Mouse (Mus musculus): ENCODE results near the gene Snap91. TPM values are rescaled to one million over a fixed set of nuclear protein-coding genes. Genes with fewer than 3 reads are reported as not detected.

The Snap91 gene
- polyA plus RNA-seq, 1 experiment from 2014 or later: 0.15 TPM

DNA sequence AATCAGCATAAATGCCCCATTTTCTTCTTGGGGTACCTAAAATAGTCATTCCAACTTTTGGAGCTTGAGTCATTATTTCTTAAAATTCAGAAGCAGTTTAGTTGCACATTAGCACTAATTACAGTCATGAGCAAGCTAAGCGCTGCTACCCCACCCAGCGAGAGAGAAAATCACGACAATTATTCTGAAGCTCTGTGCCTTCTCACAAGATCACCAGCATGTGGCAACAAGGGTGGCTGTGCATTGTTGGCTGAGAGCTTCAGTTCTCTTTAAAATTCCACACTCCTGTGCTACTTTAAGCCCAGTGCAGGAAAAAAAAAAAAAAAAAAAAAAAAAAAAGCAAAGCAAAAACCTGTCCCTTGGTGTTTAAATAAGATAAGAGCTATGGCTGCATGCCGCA lies 22.4 kb downstream of the Snap91 start:
- Histone ChIP-seq H3K36me3 (no peaks in the 10 kb centered on the region), H3K9me3 (replicated peaks) (no peaks in the 10 kb centered on the region; the same call in 1 of the 2 replicates), H3K9ac (no peak overlapping the region), H3K4me2 (no peak overlapping the region), H3K27me3 (no peaks in the 10 kb centered on the region), H3K27ac (no peak overlapping the region), H3K4me3 (replicated peaks) (no peak overlapping the region), H3K4me1 (replicated peaks) (no peaks in the 10 kb centered on the region)
- ATAC-seq (ENCODE audit: low read depth) (no peak), DNase-seq (no peak)
- 69% methylated on average over 4 of the region's 4 CpGs for WGBS (ENCODE audit: insufficient replicate concordance)

DNA sequence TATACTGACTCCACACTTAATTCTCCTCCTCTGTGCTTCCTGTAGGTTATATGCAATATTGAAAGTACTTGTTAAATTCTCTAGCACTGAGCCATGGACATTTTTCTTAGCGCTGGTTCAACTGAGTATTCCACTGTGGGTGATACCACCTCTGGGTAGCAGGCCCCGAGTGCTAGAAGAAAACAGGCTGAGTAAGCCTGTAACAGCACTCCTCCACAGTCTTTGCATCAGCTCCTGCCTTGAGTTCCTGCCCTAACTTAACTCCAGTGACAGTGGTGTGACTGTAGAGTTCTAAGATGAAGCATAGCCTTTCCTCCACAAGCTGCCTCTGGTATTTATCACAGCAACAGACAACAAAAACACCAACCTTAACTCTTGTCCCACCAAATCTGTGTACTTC lies 22.8 kb downstream of the Snap91 start:
- DNase-seq: no peak
- no peaks in the 10 kb centered on the region for H3K4me1 ChIP-seq (replicated peaks)
- H3K27ac ChIP-seq: no peak overlapping the region
- H3K9me3 ChIP-seq (replicated peaks): no peaks in the 10 kb centered on the region; the same call in 1 of the 2 replicates
- ATAC-seq (ENCODE audit: low read depth): no peak
- no peak overlapping the region for H3K4me3 ChIP-seq (replicated peaks)
- no peaks in the 10 kb centered on the region for H3K36me3 ChIP-seq
- WGBS (ENCODE audit: insufficient replicate concordance): 70% methylated on average over 2 of the region's 2 CpGs
- no peak overlapping the region for H3K4me2 ChIP-seq
- no peaks in the 10 kb centered on the region for H3K27me3 ChIP-seq
- H3K9ac ChIP-seq: no peak overlapping the region

DNA sequence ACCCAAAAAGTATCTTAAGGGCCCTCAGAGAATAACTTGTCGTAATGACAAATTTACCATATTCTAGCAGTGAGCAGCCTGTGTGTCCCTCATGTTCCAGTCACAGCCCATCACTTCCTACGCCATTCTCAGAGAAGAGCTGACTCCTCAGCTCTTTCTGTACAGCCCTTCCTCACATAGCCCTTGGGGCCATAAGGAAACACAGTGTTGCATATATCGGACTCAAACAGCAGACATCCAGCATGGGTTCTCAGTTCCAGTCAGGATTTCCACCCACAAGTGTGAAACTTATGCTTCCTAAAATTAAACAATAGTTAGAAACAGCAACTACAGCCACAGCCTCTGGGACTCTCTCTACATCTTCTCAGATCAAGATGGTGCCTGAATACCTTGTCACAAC lies 27.6 kb downstream of the Snap91 start:
- H3K27ac ChIP-seq: no peak overlapping the region
- no peaks in the 10 kb centered on the region for H3K36me3 ChIP-seq
- H3K4me2 ChIP-seq: no peak overlapping the region
- 70% methylated on average over 3 of the region's 3 CpGs for WGBS (ENCODE audit: insufficient replicate concordance)
- H3K9me3 ChIP-seq (replicated peaks): no peaks in the 10 kb centered on the region; the same call in 1 of the 2 replicates
- DNase-seq: no peak
- H3K9ac ChIP-seq: no peak overlapping the region
- no peak overlapping the region for H3K4me3 ChIP-seq (replicated peaks)
- no peaks in the 10 kb centered on the region for H3K27me3 ChIP-seq
- no peak for ATAC-seq (ENCODE audit: low read depth)
- no peaks in the 10 kb centered on the region for H3K4me1 ChIP-seq (replicated peaks)

DNA sequence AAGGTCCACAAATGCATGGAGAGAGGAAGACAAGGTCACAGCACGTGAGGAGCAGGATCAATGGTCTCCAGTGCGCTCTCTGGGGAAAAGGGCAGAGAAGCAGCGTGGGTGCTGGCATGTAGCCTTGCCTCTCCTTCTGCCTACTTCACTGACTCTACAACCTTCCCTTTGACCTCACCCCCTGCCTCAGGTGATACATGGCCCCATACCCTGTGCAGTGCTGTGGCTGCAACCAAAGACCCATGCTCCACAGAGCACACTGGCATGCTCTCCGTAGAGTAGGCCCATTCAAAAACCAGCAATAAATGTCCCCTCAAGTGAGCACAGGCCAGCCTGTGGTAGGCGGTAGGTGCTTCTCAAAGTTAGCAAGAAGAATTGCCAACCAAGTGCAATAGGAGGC lies 28.8 kb downstream of the Snap91 start:
- no peak overlapping the region for H3K27ac ChIP-seq
- no peaks in the 10 kb centered on the region for H3K27me3 ChIP-seq
- no peak overlapping the region for H3K4me3 ChIP-seq (replicated peaks)
- no peaks in the 10 kb centered on the region for H3K4me1 ChIP-seq (replicated peaks)
- no peak overlapping the region for H3K9ac ChIP-seq
- DNase-seq (no peak), ATAC-seq (ENCODE audit: low read depth) (no peak)
- no peaks in the 10 kb centered on the region for H3K36me3 ChIP-seq
- WGBS (ENCODE audit: insufficient replicate concordance): 66% methylated on average over 5 of the region's 5 CpGs
- no peaks in the 10 kb centered on the region; the same call in 1 of the 2 replicates for H3K9me3 ChIP-seq (replicated peaks)
- no peak overlapping the region for H3K4me2 ChIP-seq

DNA sequence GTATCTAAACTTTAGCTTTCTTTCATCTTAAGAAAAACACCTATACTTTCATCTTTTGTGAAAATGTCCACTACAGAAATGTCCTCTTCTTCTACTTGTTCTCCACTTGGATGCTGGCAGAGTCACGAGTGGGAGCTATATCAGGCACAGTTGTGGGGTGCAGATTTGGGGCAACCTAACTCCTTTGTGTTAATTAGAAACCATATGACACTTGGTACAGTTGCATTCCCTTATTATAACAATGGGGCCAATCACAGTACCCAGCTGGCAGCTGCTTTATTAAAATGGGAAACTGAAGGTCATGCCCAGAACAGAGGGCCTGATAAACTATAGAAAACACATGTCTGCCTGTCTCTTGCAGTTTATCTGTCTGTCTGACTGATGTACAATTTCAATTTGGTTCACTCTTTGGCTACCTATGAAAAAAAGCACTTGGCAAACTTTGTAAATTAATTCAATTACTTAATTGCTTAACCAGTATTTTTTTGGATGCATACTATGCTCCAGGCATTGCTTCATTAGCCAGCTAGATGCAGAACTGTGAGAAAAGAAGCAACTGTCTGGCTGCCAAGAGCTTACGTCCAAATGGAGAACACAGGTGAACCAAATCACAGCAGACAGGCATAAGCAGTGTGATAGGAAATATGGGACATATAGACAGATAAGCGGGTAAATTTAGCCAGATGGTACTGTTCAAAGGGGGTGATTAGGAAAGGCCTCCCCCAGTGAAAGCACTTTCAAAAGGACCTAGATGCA lies 29.8 kb downstream of the Snap91 start:
- H3K4me2 ChIP-seq: no peak overlapping the region
- no peaks in the 10 kb centered on the region for H3K27me3 ChIP-seq
- no peak overlapping the region for H3K9ac ChIP-seq
- ATAC-seq (ENCODE audit: low read depth) (no peak), DNase-seq (no peak)
- no peaks in the 10 kb centered on the region; the same call in 1 of the 2 replicates for H3K9me3 ChIP-seq (replicated peaks)
- no peaks in the 10 kb centered on the region for H3K36me3 ChIP-seq
- H3K27ac ChIP-seq: no peak overlapping the region
- H3K4me1 ChIP-seq (replicated peaks): no peaks in the 10 kb centered on the region
- WGBS (ENCODE audit: insufficient replicate concordance): 54% methylated on average over 3 of the region's 3 CpGs
- H3K4me3 ChIP-seq (replicated peaks): no peak overlapping the region

DNA sequence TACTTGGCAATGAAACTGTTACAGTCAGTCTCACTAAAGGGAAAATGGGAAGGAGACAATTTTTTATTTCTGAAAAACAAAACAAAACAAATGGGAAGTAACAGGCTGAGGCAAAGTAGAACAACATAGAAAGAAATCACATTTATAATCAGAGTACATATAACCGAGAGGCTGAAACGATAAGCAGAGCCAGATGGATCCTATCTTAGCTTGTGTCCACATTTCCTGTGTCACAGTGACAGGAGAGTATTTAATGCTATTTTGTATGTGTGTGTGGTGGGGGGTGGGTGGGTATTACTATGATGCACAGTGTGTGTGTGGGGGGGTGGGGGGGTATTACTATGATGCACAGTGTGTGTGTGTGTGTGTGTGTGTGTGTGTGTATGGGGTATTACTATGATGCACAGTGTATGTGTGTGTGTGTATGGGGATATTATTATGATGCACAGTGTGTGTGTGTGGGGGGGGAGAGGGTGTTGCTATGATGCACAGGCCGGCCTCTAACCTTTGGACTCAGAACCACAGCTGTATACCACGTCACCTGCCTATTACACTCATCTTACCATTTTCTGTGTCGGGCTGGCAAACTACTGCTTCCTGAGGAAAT lies 36.6 kb downstream of the Snap91 start:
- H3K27me3 ChIP-seq: no peaks in the 10 kb centered on the region
- DNase-seq (no peak), ATAC-seq (ENCODE audit: low read depth) (no peak)
- 57% methylated on average over 5 of the region's 5 CpGs for WGBS (ENCODE audit: insufficient replicate concordance)
- no peak overlapping the region for H3K4me2 ChIP-seq
- no peaks in the 10 kb centered on the region for H3K36me3 ChIP-seq
- no peak overlapping the region for H3K27ac ChIP-seq
- no peak overlapping the region for H3K4me3 ChIP-seq (replicated peaks)
- no peak overlapping the region for H3K9ac ChIP-seq
- H3K4me1 ChIP-seq (replicated peaks): no peaks in the 10 kb centered on the region
- no peaks in the 10 kb centered on the region for H3K9me3 ChIP-seq (replicated peaks)

DNA sequence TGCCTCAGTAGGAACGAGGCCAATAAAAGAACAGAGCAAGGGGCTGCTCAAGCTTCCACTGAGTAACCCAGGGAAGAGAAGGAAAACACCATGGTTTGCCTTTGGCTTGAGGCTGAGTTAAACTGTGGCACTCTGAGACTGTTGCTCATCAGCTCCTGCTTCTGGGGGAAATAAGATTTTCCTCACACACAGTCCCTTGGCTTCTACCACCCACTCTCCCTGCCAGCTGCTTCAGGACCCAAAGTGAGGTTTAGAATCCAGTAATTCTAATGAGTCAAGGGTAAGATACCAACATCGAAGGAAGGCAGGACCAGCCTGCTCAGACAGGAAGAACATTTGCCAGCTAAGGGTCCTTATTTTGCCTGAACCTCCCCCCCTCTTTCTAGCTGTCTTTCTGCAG lies 50.7 kb downstream of the Snap91 start:
- no peaks in the 10 kb centered on the region for H3K36me3 ChIP-seq
- no peaks in the 10 kb centered on the region for H3K27me3 ChIP-seq
- H3K4me3 ChIP-seq (replicated peaks): no peak overlapping the region
- ATAC-seq (ENCODE audit: low read depth): no peak
- no peaks in the 10 kb centered on the region for H3K9me3 ChIP-seq (replicated peaks)
- H3K4me2 ChIP-seq: no peak overlapping the region
- no peak for DNase-seq
- no peaks in the 10 kb centered on the region for H3K4me1 ChIP-seq (replicated peaks)
- no peak overlapping the region for H3K27ac ChIP-seq
- no peak overlapping the region for H3K9ac ChIP-seq
- 51% methylated on average over 2 of the region's 2 CpGs for WGBS (ENCODE audit: insufficient replicate concordance)

DNA sequence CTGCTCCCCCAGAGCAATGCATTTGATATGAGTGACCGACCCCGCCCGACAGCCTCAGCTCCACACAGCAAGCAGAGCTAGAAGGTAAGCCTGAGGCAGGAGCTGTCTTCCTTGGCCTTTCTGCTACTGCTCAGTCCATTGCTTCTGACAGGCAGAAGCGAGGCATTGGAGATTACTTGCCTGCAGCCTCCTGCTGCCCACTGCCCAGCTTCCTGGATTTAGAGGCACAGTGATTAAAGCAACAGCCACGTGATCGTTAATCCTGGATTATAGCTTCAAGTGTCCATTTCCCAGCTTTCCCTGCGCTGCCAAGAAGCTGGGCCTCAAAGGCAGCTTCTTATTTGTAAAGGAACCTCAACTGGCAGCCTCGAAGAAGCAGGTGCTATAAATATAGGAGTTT lies 51.4 kb downstream of the Snap91 start:
- no peak for DNase-seq
- no peak overlapping the region for H3K4me3 ChIP-seq (replicated peaks)
- WGBS (ENCODE audit: insufficient replicate concordance): 63% methylated on average over 8 of the region's 8 CpGs
- no peaks in the 10 kb centered on the region for H3K36me3 ChIP-seq
- no peak for ATAC-seq (ENCODE audit: low read depth)
- H3K9ac ChIP-seq: no peak overlapping the region
- no peak overlapping the region for H3K27ac ChIP-seq
- no peaks in the 10 kb centered on the region for H3K27me3 ChIP-seq
- no peaks in the 10 kb centered on the region for H3K4me1 ChIP-seq (replicated peaks)
- H3K9me3 ChIP-seq (replicated peaks): no peaks in the 10 kb centered on the region
- H3K4me2 ChIP-seq: no peak overlapping the region

DNA sequence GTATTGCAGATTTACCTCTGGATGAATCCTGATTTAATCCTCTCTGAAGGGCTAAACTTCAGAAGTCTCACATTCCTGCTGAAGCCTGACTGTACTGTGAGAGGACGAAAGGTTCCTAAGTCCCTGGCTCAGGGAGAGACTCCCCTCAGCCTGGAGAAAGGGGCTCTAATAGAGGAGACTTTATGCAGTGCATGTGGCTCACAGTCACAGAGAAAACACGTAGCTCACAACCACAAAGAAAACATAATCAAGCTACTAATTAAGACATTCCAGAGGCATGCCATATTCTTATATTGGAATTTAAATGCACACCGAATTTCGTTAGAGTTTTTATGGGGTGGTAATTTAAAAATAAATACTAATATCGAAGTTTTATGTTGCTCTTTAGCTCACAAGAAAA lies 61.1 kb downstream of the Snap91 start:
- ATAC-seq (ENCODE audit: low read depth): no peak
- 60% methylated on average over 5 of the region's 5 CpGs for WGBS (ENCODE audit: insufficient replicate concordance)
- Histone ChIP-seq H3K4me1 (replicated peaks) (no peaks in the 10 kb centered on the region), H3K4me2 (no peak overlapping the region), H3K27me3 (no peaks in the 10 kb centered on the region), H3K9ac (no peak overlapping the region), H3K9me3 (replicated peaks) (no peaks in the 10 kb centered on the region), H3K36me3 (no peaks in the 10 kb centered on the region), H3K27ac (no peak overlapping the region), H3K4me3 (replicated peaks) (no peak overlapping the region)
- no peak for DNase-seq

DNA sequence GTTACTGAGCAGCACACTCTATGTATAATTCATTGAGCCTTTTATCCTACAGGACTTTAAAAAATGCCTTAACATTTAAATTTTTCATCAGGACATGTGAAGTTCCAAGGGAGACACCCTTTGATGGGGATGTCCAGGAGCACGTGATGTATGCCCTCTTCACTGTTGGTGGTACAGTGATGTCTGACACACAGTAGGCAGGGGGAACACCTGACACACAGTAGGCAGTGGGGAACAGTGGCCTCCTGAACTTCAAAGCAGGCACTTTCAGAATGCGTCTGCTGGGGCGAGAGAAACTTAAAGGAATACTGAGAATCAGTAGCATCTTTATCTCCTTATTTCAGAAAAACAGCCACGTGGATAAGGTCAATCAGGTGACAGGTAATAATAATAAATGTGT lies 62.8 kb downstream of the Snap91 start:
- no peaks in the 10 kb centered on the region for H3K9me3 ChIP-seq (replicated peaks)

DNA sequence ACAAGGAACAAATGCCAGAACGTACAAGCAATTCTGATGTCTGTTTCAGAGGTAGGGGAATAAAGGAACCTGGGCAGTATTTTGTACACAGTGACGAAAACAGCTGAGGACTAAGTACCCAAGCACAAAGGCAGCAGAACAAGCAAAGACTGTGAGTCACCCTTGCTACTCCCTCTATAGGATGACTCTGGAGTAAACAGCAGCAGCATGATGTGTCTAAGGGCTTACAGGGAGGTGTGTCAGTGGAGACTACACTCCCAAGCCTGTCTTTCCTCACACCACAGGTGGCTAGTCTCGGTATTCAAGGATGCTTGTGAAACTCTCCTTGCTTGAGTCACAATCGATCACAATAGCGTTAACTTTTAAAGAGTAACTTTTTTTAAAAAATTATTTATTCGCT lies 66.1 kb downstream of the Snap91 start:
- H3K4me1 ChIP-seq (replicated peaks): no peaks in the 10 kb centered on the region
- WGBS (ENCODE audit: insufficient replicate concordance): 62% methylated on average over 6 of the region's 6 CpGs
- ATAC-seq (ENCODE audit: low read depth) (no peak), DNase-seq (no peak)
- no peaks in the 10 kb centered on the region for H3K36me3 ChIP-seq
- no peaks in the 10 kb centered on the region for H3K9me3 ChIP-seq (replicated peaks)
- H3K27me3 ChIP-seq: no peaks in the 10 kb centered on the region
- H3K4me2 ChIP-seq: no peak overlapping the region
- H3K9ac ChIP-seq: no peak overlapping the region
- H3K4me3 ChIP-seq (replicated peaks): no peak overlapping the region
- H3K27ac ChIP-seq: no peak overlapping the region

More for the DNA sequence above, 62.8 kb downstream of the Snap91 start:
- Histone ChIP-seq H3K4me2 (no peak overlapping the region), H3K4me3 (replicated peaks) (no peak overlapping the region), H3K9ac (no peak overlapping the region), H3K27me3 (no peaks in the 10 kb centered on the region), H3K27ac (no peak overlapping the region), H3K4me1 (replicated peaks) (no peaks in the 10 kb centered on the region), H3K36me3 (no peaks in the 10 kb centered on the region)
- ATAC-seq (ENCODE audit: low read depth) (no peak), DNase-seq (no peak)
- 51% methylated on average over 4 of the region's 4 CpGs for WGBS (ENCODE audit: insufficient replicate concordance)

DNA sequence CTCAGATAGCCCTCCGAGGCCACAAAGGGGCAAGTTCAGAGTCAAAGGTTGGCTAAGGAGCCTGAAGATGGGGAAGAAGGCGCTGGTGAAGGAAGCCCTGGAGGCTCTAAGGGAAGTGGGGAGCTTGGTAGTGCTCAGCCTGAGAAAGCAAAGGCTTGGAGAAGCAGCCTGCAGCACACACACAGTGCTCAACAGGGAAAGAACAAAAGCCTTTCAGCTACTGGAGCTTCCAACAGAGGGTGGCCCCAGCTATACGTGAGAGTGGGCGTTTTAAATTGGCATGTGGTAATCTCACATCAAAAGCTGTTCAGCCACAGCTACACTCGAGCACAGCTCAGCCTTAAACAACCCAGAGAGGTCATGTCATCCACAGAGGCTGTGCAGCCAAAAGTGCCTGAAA lies 67.1 kb downstream of the Snap91 start:
- H3K4me3 ChIP-seq (replicated peaks): no peak overlapping the region
- no peaks in the 10 kb centered on the region for H3K36me3 ChIP-seq
- H3K27me3 ChIP-seq: no peaks in the 10 kb centered on the region
- H3K9me3 ChIP-seq (replicated peaks): no peaks in the 10 kb centered on the region
- ATAC-seq (ENCODE audit: low read depth): no peak
- no peak for DNase-seq
- WGBS (ENCODE audit: insufficient replicate concordance): 38% methylated on average over 5 of the region's 5 CpGs
- no peak overlapping the region for H3K4me2 ChIP-seq
- H3K27ac ChIP-seq: no peak overlapping the region
- no peaks in the 10 kb centered on the region for H3K4me1 ChIP-seq (replicated peaks)
- no peak overlapping the region for H3K9ac ChIP-seq
